Mouse (Mus musculus): ENCODE data around the gene Adra2c.

Gene Adra2c

DNA sequence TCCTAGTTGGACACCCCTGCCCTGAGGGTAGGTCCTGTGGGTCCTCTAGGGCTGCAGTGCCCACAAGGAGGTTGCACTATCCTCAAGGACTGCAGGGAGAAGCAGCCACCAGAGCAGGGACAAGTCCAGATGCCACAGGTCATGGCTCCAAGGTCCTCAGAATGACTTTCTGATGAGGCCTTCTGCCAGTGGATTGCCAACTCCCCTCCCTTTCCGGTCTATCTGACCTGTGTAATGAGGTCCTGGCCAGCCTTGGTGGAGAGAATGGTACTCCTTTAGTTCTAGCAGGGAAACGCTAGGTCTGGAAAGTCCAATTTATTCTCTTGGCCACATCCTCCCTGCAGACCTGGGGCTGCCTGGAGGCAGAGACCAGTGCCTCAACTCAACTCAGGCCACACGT lies at the start of gene Adra2c:
Gene Adra2c (plus strand): TSS at position 301 of the 400 bp plus-strand sequence.
- in situ Hi-C loops (cut with MboI, MseI), result no loop called here

DNA sequence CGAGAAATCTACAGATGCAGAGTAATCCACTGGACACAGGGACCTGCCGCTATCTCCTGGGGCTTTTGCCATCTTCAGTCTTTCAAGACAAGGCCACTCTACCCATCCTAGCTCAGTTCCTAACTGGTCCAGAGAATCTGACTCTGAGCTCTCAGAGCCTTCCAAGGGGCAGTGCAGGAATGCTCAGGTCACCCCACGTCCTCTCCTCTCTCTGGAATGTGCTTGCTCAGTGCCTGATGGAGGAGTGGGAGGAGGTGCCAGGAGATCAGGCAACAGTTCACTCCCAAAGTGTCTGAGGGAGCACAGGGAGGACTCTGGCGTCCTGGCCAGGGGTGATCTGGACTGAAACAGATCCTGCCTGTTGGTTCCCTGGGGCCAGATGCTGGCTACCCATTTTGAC lies 45.0 kb upstream of the Adra2c start:
- in situ Hi-C loops (cut with MboI, MseI), result no loop called here

DNA sequence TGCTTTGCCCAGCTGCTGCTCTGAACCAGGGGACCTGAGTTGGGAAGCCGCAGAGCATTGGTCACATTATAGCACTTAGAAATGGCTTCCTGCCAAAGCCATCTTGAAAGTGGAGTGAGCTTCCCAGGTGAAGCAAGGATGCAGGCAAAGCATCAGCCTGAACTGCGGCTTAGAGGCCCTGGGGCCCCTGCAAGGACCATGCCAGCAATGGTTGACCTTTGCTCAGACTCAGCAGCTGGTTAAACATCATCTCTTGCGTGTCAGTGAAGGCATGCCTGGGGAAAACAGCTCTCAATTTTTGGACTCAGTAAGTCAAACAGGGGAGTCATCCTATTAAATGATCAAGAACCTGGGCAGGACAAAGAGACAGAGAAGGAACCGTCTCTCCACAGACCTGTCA lies 40.4 kb upstream of the Adra2c start:
- in situ Hi-C loops (cut with MboI, MseI), result no loop called here

DNA sequence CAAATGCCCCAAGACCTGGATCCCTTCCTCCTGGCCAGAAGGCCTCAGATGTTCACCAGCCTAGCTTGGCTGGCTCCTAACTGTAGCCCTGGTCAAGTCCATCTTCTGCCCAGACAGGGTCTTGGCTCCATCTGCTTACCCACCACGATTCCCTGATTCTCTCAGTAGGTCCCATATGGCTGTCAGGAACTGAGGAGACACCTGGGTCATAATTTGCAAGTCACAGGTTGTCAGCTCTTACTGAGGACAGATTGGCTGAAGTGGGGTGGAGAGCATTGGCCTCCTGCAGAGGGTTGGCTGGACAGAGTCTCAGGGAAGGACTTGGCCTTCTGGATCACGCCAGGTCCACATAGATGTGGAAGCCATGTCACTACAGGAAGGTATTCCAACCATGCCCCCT lies 39.5 kb upstream of the Adra2c start:
- in situ Hi-C loops (cut with MboI, MseI), result no loop called here

DNA sequence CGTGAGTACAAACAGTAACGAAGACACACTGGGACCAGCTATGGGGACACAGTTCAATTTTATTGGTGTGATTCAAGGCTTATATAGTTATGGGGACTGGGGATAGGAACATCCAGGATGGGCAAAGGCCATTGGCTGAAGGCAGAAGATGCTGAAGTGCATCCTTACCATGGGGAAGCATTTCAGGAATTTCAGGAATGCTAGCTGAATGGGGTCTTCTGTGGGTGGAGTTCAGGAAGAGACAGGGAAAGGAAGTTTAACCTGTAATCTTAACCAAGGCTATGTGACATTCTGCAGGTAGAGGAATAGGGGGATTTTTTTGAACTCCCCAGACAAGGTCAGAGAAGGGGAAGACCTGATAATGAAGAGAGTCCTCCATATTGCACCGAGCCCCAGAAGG lies 36.6 kb upstream of the Adra2c start:
- in situ Hi-C loops (cut with MboI, MseI), result no loop called here

DNA sequence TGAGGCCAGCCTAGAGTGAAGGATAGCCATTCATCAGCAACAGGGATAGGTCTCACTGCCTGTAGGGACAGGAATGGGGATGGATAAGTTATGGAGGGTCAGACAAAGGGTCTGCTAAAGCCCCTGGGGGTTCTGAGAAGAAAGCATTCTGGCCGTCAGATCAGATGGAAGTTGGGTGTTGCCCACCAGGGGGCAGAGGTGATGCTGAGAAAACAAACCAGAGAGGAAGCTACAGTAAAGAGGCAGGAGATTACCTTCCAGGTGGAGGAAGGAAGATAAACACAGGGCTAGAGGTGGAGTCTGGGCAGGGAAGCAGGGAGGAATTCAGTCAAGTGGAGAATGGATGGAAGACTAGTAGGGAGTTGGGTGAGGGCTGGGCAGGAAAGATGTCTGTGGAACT lies 33.9 kb upstream of the Adra2c start:
- in situ Hi-C loops (cut with MboI, MseI), result no loop called here

DNA sequence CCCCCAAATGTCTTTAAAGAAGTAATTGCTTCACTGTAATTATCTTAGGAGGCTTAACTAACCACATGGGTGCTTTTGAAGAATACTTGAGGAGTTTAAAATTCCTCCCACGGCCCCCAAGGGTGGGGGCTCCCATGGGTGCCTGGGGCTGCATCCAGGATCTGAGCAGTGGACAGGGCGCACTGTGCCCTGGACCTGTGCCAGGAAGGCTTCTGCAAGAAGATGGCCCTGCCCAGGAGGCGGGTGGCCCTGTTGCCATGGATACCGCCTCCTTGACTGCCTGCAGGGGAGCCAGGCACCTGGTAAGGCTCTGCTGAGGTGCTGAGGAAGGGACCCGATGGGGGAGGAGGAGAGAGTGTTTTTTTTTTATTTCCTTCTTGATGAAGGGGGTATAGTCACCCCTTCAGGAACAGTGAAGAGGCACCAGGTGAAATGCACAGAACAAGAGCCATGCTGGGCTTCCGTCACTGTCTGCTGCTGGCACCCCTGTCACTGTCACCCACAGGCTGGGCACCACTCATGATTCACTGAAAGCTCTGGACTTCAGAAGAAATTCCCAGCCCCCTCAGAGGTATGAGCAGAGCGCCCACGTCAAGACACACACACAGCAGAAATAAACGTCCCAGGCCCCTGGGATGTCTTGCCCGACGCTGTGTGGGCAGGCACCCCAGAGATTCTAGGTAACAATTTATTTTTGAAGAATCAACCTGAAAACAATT lies 32.4 kb upstream of the Adra2c start:
- in situ Hi-C loops (cut with MboI, MseI), result no loop called here

DNA sequence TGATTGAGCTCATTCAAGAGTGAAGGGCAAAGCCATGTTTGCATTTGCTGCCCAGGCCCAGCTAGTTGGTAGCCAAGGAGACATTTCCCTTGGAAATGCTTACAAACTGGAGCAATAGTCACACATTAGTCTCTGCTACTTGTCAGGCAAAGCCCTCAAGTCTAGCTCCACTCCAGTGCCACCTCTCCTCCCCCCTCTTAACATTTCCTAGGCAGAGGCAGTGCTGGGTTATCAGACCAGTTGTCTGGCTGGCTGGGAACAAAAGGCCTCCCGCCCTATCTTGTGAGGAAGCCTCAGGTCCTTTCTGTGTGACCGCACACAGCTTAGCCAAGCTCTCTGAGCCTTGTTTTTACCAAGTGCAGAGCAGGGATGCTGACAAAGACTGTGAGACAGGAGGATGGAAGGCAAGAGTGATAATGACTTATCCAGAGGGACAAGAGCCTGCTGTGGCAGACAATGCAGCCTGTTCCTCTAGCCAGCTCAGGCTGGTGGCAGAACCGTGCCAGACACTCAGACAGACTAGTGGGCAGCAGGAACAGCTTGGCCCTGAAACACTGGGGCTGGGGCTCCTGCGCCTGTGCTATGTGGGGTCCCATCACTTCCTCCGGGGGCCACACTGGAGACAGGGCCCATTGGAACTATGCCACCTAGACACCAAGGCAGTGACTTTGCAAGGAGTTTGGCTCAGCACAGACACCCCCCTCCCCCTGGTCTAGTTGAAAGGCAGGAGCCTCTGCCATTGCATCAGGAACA lies 23.0 kb upstream of the Adra2c start:
- in situ Hi-C loops (cut with MboI, MseI), result no loop called here

DNA sequence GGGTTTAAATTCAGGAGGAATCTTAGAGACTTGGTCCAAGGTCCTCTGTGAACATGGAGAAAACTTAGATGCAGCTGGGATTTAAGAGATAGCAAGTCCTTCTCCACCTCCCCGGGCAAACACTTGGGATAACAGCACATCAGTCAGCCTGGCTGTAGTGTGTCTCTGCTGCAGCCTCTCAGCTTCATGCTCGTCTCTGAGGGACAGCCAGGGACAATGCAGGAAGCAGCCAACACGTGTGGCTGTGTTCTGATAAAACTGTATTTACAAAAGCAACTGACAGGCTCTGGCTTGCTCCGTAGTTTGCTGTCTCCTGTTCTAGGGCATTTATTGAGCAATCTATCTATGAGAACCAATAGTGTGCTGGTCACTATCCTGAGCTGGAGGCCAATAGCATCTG lies 14.4 kb upstream of the Adra2c start:
- in situ Hi-C loops (cut with MboI, MseI), result no loop called here

DNA sequence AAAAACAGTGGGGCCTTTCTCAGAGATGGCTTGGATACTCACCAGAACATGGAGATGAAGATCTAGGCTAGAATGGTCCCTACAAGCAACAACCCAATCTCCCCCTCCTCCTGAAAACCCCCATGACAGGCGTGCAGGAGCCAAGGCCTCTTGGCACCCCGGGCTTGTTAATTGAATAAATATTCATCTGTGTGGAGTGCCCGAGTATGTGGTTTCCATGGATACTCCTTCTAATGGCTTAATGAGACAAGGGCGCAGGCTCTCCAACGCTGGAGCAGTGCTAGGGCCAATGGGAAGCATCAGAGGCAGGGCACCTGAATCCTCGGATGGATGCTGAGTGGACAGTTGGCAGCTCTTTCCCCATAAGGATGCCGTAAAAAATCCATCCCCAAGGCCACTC lies 10.6 kb upstream of the Adra2c start:
- in situ Hi-C loops (cut with MboI, MseI), result no loop called here

DNA sequence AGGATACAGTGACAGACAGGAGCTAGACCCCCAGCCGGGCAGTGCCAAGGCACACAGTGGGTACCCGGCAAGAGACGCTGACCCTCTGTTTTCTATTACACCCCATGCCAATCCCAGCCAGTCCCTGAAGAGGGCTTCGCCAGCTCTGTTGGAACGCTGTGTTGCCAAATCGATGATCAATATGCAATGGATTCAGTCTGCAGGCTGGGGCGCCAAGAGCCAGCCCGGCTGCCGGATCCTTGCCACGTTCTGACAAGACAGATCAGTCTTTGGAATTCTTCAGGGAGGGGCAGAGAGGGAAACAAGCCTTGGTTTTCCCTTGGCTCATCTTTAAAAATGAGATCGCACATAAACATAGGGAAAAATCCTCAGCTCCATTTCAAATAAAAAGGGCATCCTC lies 2.8 kb upstream of the Adra2c start:
- in situ Hi-C loops (cut with MboI, MseI), result no loop called here

DNA sequence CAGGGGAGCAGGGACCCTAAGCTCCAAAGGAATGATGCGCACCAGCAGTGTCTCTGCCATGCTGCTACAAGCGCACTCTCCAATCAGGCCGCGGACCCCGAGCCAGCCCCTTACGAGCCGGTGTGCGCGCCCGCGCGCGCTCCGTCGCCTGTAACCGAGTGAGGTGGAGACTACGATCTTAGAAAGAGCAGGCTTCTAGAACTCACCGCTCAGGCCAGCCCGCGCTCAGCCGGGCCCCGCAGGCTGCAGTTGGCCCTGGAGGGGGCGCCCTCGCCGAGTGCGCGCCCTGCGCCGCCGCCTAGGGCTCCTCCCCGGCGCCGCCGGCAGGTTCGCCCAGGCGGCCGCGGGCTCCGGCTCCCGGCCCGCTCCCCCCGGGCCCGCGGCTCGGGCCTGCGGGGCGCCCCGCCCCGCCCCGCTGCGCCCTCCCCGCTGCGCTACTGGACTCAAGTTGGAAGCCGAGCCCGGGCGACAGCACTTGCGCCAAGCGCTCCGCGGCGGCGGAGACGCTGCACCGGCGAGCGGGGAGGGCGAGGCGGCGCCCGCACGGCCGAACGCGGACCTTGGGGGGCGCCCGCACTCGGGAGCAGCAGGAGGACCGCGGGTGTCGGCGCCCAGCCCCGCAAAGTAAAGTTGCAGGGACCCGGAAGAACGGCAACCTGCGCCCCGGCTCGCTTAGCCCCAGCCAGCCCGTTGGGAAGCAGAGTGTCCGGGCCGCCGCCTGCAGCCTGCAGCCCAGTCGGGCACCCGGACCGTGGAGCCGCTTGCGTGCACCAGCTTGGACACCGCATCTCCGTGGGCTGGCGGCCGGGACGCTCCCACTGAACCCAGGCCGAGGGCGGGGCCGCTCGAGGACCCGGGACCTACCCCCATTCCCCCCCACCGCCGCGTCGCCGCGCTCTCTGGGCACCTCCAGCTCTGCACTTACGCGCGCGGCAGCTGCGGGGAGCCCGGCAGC lies 899 bp downstream of the Adra2c start:
- in situ Hi-C loops (cut with MboI, MseI), result no loop called here

DNA sequence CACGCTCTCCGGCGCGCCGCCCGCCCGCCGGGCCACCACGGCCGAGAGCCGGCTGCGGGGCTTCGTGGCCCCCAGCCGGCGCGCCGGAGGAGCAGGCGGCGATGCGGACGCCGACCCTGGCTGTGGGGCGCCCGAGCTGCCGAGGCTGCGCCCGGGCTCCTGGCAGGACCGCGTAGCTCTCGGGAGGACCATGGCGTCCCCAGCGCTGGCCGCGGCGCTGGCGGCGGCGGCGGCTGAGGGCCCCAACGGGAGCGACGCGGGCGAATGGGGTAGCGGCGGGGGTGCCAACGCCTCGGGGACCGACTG lies 1.5 kb downstream of the Adra2c start:
- in situ Hi-C loops (cut with MboI, MseI), result no loop called here

DNA sequence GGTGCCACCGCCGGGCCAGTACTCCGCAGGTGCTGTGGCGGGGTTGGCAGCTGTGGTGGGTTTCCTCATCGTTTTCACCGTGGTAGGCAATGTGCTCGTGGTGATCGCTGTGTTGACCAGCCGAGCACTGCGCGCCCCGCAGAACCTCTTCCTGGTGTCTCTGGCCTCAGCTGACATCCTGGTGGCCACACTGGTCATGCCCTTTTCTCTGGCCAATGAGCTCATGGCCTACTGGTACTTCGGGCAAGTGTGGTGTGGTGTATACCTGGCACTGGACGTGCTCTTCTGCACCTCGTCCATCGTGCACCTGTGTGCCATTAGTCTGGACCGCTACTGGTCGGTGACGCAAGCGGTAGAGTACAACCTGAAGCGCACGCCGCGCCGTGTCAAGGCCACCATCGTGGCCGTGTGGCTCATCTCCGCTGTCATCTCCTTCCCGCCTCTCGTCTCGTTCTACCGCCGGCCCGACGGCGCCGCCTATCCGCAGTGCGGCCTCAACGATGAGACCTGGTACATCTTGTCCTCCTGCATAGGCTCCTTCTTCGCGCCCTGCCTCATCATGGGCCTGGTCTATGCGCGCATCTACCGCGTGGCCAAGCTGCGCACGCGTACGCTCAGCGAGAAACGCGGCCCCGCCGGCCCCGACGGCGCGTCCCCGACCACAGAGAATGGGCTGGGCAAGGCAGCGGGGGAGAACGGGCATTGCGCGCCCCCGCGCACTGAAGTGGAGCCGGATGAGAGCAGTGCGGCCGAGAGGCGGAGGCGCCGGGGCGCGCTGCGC lies 2.1 kb downstream of the Adra2c start:
- in situ Hi-C loops (cut with MboI, MseI), result no loop called here

DNA sequence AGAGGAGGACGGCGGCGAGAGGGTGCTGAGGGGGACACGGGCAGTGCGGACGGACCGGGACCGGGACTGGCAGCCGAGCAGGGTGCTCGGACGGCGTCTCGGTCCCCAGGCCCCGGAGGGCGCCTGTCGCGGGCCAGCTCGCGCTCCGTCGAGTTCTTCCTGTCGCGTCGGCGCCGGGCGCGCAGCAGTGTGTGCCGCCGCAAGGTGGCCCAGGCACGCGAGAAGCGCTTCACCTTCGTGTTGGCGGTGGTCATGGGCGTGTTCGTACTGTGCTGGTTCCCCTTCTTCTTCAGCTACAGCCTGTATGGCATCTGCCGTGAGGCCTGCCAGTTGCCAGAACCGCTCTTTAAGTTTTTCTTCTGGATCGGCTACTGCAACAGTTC lies 2.7 kb downstream of the Adra2c start:
- in situ Hi-C loops (cut with MboI, MseI), result no loop called here

DNA sequence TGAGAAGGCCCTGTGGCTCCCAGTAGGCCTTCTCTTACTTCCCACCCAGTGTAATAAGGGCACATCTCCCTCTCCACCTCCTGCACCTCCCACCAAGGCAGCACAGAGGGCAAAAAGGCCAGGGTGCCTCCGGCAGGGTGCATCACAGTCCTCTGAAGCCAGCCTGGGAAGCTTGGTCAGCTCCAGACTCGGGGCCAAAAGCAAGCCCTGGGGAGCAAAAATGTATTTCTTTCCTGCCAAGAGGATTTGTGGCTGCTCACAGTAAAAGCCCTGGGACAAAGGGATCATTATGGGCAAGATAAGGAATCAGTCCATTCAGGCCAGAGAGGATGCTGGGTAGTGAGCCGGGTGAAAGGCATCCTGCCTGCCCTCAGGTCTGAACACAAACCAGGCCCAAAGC lies 7.2 kb downstream of the Adra2c start:
- in situ Hi-C loops (cut with MboI, MseI), result no loop called here

DNA sequence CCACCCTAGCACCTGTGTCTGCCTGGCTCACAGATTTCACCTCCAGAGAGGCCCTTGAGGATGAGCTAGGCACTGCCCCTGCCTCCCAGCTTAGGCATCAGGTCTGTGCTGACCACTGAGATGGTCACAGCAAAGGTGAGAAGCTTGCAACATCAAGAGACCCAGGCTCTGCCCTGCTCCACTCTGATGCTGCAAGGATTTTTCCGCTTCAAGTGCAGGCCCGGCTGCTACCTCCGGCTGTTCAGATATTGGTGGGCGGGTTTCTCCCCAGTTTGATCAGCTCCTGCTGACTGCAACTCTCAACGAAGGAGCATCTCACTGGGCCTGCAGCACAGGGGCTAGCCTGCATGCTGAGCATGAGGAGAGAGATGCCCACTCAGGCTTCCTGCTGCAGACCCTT lies 8.1 kb downstream of the Adra2c start:
- in situ Hi-C loops (cut with MboI, MseI), result no loop called here

DNA sequence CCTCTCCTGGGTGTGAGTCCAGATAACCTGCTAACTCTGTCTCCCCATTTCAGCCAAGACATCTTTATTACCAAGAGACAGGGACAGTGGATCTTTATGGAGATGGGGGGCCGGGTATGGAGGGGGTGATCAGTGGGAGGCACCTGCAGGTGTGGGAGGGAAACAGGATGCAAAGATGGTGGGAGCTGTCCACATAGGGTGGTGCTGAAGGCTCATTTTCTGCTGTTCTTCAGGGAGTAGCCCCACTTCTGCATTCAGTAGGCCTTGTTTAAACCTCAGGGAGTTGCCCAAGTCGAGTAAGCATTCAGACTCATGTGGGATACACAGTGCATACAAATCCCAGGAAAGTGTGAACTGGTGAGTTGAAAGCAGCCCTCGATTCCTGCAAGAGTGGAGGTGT lies 21.5 kb downstream of the Adra2c start:
- in situ Hi-C loops (cut with MboI, MseI), result no loop called here

DNA sequence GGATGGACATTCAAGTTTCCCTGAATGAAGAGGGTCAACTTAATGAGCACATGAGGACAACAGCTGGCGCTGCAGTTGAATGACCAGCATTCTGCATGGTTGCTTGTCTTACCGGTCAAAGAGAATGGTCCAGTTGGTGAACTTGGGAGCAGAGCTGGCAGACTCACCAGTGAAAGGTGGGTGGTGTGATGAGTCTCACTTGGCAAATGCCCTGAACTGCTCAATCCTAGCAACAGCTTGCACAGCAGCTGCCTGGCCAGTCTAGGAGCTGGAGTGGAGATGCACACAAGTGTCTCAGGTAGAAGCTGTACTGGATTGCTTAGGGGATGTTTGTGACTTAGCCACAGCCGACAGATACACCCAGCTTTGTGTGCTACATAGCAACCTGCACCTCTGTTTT lies 26.1 kb downstream of the Adra2c start:
- in situ Hi-C loops (cut with MboI, MseI), result no loop called here

DNA sequence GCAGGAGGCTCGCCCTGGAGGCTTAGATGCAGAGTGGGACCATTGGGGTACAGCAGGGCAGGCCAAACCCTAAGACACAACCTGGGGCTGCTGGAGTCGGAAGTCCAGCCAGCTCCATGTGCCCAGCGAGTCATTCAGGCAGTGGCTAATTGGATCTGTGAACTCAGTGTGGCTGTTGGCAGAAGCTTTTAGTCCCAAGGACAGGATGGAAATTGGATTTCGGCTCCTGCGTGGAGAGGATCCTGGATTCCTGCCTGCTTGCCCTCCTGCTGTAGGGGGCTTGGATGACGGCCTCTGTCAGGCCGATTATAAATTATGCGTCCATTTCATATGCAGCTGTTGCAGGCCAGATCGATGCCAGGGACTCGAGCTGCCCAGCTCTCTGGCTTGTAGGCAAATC lies 27.2 kb downstream of the Adra2c start:
- in situ Hi-C loops (cut with MboI, MseI), result no loop called here

DNA sequence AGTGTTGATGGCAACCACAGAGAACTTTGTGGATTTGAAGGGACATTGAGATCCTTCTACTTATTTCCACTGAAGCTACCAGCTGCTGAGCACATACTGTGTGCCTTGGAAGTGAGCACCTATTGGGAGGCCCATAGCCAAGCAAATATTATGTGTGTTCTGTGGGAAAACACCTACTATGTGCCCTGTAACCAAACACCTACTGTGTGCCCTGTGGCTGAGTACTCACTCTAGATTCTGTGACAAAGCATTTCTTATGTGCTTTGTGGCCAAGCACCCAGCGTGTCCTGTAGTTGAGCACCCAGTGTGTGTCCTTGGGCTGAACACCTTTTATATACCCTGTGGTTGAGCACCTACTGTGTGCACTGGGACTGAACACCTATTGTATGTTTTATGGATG lies 28.6 kb downstream of the Adra2c start:
- in situ Hi-C loops (cut with MboI, MseI), result no loop called here

DNA sequence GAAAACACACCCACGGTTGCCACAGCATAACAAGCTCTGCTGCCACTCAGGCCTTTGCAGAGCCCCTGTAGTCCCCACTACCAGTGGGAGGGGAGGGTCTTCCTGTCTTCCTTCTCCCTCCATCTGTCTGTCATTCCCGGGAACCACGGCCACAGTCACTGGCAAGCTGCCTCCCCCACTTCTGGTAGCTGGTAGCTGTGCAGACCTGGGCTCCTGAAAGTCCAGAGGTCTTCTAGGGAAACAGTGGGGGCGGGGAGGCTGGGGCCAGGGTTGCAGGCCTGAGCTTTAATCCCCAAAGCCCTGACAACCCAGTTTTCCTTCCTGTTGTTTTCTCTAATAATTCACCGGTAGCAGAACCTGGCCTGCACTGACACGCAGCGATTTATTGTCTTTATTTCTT lies 31.7 kb downstream of the Adra2c start:
- in situ Hi-C loops (cut with MboI, MseI), result no loop called here
